Comparison of ENCODE assay signal across 9 mouse cellular contexts in genomic region chr1:135794216-135795134, GRCm38 (mm10). TPM values are rescaled to one million over a fixed set of nuclear protein-coding genes. Genes with fewer than 3 reads are reported as not detected.
DNase-seq lines count a peak whose midpoint lies in the region; ATAC-seq and TF ChIP-seq lines count a peak whose summit lies in the region.
"Had no signal": no experiment of that assay in that cellular context is flagged by ENCODE, and none has a peak within 500 bp of the region (broad histone marks: within the 10 kb centered on the region; RNA-seq: fewer than 3 reads in every experiment).

No protein-coding gene starts in this region.

- peak overlapping the region; percentile 38 for H3K27ac ChIP-seq in heart, adult 2 months
- H3K27ac ChIP-seq in forebrain, embryonic 12.5 days, result no peak overlapping the region
- H3K27ac ChIP-seq in limb, embryonic 14.5 days (replicated peaks; ENCODE audit: low read depth, low read length), result no peak overlapping the region
- no peak overlapping the region for H3K27ac ChIP-seq in midbrain, postnatal 0 days (ENCODE audit: low read depth, low read length)

- no peak for ATAC-seq in forebrain, embryonic 12.5 days (ENCODE audit: low FRiP score)
- peak; percentile 68 for ATAC-seq in limb, embryonic 14.5 days (ENCODE audit: low FRiP score, low read depth)
- ATAC-seq in midbrain, postnatal 0 days (ENCODE audit: low FRiP score), result no peak

- peak overlapping the region; percentile 48; the same call in 1 of the 2 replicates for H3K4me2 ChIP-seq in forebrain, embryonic 12.5 days
- peak overlapping the region; percentile 44; the same call in 1 of the 2 replicates for H3K4me2 ChIP-seq in limb, embryonic 14.5 days (replicated peaks; ENCODE audit: low read depth, low read length, severe bottlenecking)
- H3K4me2 ChIP-seq in midbrain, postnatal 0 days (ENCODE audit: low read depth, low read length, poor library complexity, severe bottlenecking), result peak overlapping the region; percentile 49

- DNase-seq in heart, adult 2 months, result no peak
- no peak for DNase-seq in heart, adult 8-10 months (ENCODE audit: low spot score)
- peak; percentile 22 for DNase-seq in limb, embryonic 14.5 days (ENCODE audit: low spot score)
- no peak for DNase-seq in midbrain, postnatal 0 days (ENCODE audit: low spot score)
- DNase-seq in layer of hippocampus, adult 18-20 months (ENCODE audit: low spot score in 2 of 2), result no peak
- DNase-seq in frontal cortex, postnatal 10 days (ENCODE audit: low spot score in 2 of 2), result no peak
- DNase-seq in adrenal gland, postnatal 10 days, result no peak

- TF ChIP-seq EP300 in heart, adult 2 months (IDR thresholded peaks at IDR 0.05; ENCODE audit: insufficient read depth, low read depth, low read length), result no peak

- H3K27me3 ChIP-seq in heart, adult 2 months (ENCODE audit: control insufficient read depth, insufficient read depth, low read length), result no peaks in the 10 kb centered on the region
- H3K27me3 ChIP-seq in forebrain, embryonic 12.5 days, result peaks cover 43% of the 10 kb centered on the region
- H3K27me3 ChIP-seq in limb, embryonic 14.5 days (ENCODE audit: control insufficient read depth, insufficient read depth, low read length), result no peaks in the 10 kb centered on the region
- H3K27me3 ChIP-seq in midbrain, postnatal 0 days (ENCODE audit: insufficient read depth, low read length), result no peaks in the 10 kb centered on the region

- no peak for TF ChIP-seq POLR2A in heart, adult 2 months (IDR thresholded peaks at IDR 0.05; ENCODE audit: insufficient read depth, low read depth, low read length)
- no peak for TF ChIP-seq POLR2A in limb, embryonic 14.5 days (IDR thresholded peaks at IDR 0.05; ENCODE audit: borderline replicate concordance, extremely low read depth, insufficient read depth, insufficient read length)

- no peak for TF ChIP-seq CTCF in heart, adult 2 months (IDR thresholded peaks at IDR 0.05)
- TF ChIP-seq CTCF in midbrain, postnatal 0 days (IDR thresholded peaks at IDR 0.05), result no peak

- H3K4me1 ChIP-seq in heart, adult 2 months (ENCODE audit: control insufficient read depth, insufficient read depth, low read length), result peaks cover 2% of the 10 kb centered on the region; the same call in 1 of the 2 replicates
- H3K4me1 ChIP-seq in forebrain, embryonic 12.5 days, result peaks cover 18% of the 10 kb centered on the region
- peaks cover 22% of the 10 kb centered on the region for H3K4me1 ChIP-seq in limb, embryonic 14.5 days (ENCODE audit: control insufficient read depth, insufficient read depth, low read length)
- no peaks in the 10 kb centered on the region; the same call in 1 of the 2 replicates for H3K4me1 ChIP-seq in midbrain, postnatal 0 days (ENCODE audit: insufficient read depth, low read length)

- H3K79me2 ChIP-seq in heart, adult 2 months (replicated peaks; ENCODE audit: control insufficient read depth, insufficient read depth, low read length), result no peaks in the 10 kb centered on the region

- peak overlapping the region; percentile 23; the same call in 1 of the 2 replicates for H3K9ac ChIP-seq in heart, adult 2 months (ENCODE audit: low read depth, low read length)
- no peak overlapping the region for H3K9ac ChIP-seq in forebrain, embryonic 12.5 days
- H3K9ac ChIP-seq in limb, embryonic 14.5 days (ENCODE audit: low read depth, low read length, severe bottlenecking), result no peak overlapping the region
- H3K9ac ChIP-seq in midbrain, postnatal 0 days (replicated peaks; ENCODE audit: low read length, poor library complexity, severe bottlenecking), result no peak overlapping the region

- H3K9me3 ChIP-seq in forebrain, embryonic 12.5 days, result no peaks in the 10 kb centered on the region
- no peaks in the 10 kb centered on the region for H3K9me3 ChIP-seq in limb, embryonic 14.5 days (ENCODE audit: control insufficient read depth, low read length)
- no peaks in the 10 kb centered on the region for H3K9me3 ChIP-seq in midbrain, postnatal 0 days (ENCODE audit: low read length)

- peak overlapping the region; percentile 36 for H3K4me3 ChIP-seq in heart, adult 2 months
- no peak overlapping the region for H3K4me3 ChIP-seq in forebrain, embryonic 12.5 days (replicated peaks)
- H3K4me3 ChIP-seq in limb, embryonic 14.5 days (replicated peaks; ENCODE audit: low read length), result no peak overlapping the region
- H3K4me3 ChIP-seq in midbrain, postnatal 0 days (ENCODE audit: low read depth, low read length), result no peak overlapping the region
- H3K4me3 ChIP-seq: erythroblast, embryonic 14.5 days had no signal

- 29% methylated on average over 20 of the region's 20 CpGs for WGBS in heart, adult 2 months
- WGBS in forebrain, embryonic 12.5 days, result 48% methylated on average over 20 of the region's 20 CpGs
- WGBS in limb, embryonic 14.5 days, result 33% methylated on average over 20 of the region's 20 CpGs
- WGBS in midbrain, postnatal 0 days, result 29% methylated on average over 20 of the region's 20 CpGs

- no peaks in the 10 kb centered on the region for H3K36me3 ChIP-seq in heart, adult 2 months (ENCODE audit: control insufficient read depth, insufficient read depth, low read length)
- no peaks in the 10 kb centered on the region for H3K36me3 ChIP-seq in forebrain, embryonic 12.5 days (replicated peaks)
- no peaks in the 10 kb centered on the region for H3K36me3 ChIP-seq in limb, embryonic 14.5 days (ENCODE audit: control insufficient read depth, insufficient read depth, low read length)
- H3K36me3 ChIP-seq in midbrain, postnatal 0 days (ENCODE audit: insufficient read depth, low read length), result no peaks in the 10 kb centered on the region

- intact Hi-C loops in heart, adult 2 months (cut with DNase I), result no loop called here

RNA-seq across cellular contexts. Expression of gene Tnni1, which starts 15.2 kb away (rescaled TPM):
- total RNA-seq in heart, adult 2 months (2021), result 1 to 10 TPM in 1 of 2 experiments, under 1 TPM in 1; 0.84 to 1.1 TPM
- polyA plus RNA-seq in heart, adult 2 months (2012; rRNA removed), result 1.3 and 2.5 TPM in 2 replicates
- 1 to 10 TPM in 2 of 4 experiments, under 1 TPM in 2; 0.44 to 2.4 (median 1.1) TPM for total RNA-seq in heart, adult 8-10 months (2022)
- polyA plus RNA-seq in forebrain, embryonic 12.5 days (2016; fragmentation: Nextera tagmentation; extraction: Ambion mirVana), result 0.85 and 1.4 TPM in 2 replicates
- 349 and 357 TPM in 2 replicates for polyA plus RNA-seq in limb, embryonic 14.5 days (2012; rRNA removed)
- polyA plus RNA-seq in limb, embryonic 14.5 days (2014; fragmentation: Nextera tagmentation; extraction: Ambion mirVana), result 300 and 419 TPM in 2 replicates
- total RNA-seq in midbrain, postnatal 0 days (2014; rRNA removed), result 2.2 TPM in 1 of 2 replicates, not detected in the other
- polyA plus RNA-seq in midbrain, postnatal 0 days (2015; fragmentation: Nextera tagmentation; extraction: Ambion mirVana), result 0.57 and 0.70 TPM in 2 replicates
- total RNA-seq in layer of hippocampus, adult 18-20 months (2021), result 1 to 10 TPM; 1.2 to 1.5 TPM
- 10 to 100 TPM in 1 of 2 experiments, 1 to 10 TPM in 1; 7.7 to 41.7 TPM for total RNA-seq in adrenal gland, postnatal 10 days (2021)
- polyA plus RNA-seq: erythroblast, embryonic 14.5 days had no signal

RNA-seq across cellular contexts. Expression of gene Lad1, which starts 23.9 kb away (rescaled TPM):
- total RNA-seq in heart, adult 2 months (2021), result 1 to 10 TPM; 7.2 to 7.3 TPM
- 13.2 and 16.2 TPM in 2 replicates for polyA plus RNA-seq in heart, adult 2 months (2012; rRNA removed)
- total RNA-seq in heart, adult 8-10 months (2022), result 1 to 10 TPM; 5.0 to 8.6 (median 5.5) TPM
- 0.84 and 0.87 TPM in 2 replicates for polyA plus RNA-seq in forebrain, embryonic 12.5 days (2016; fragmentation: Nextera tagmentation; extraction: Ambion mirVana)
- polyA plus RNA-seq in limb, embryonic 14.5 days (2012; rRNA removed), result 10.9 and 12.2 TPM in 2 replicates
- polyA plus RNA-seq in limb, embryonic 14.5 days (2014; fragmentation: Nextera tagmentation; extraction: Ambion mirVana), result 20.9 and 25.9 TPM in 2 replicates
- 0.90 and 1.9 TPM in 2 replicates for total RNA-seq in midbrain, postnatal 0 days (2014; rRNA removed)
- polyA plus RNA-seq in midbrain, postnatal 0 days (2015; fragmentation: Nextera tagmentation; extraction: Ambion mirVana), result 0.56 and 0.64 TPM in 2 replicates
- total RNA-seq in layer of hippocampus, adult 18-20 months (2021), result 1 to 10 TPM; 1.0 to 1.3 TPM
- total RNA-seq in adrenal gland, postnatal 10 days (2021), result under 1 TPM; 0.21 TPM
- polyA plus RNA-seq: erythroblast, embryonic 14.5 days had no signal

RNA-seq across cellular contexts. Expression of gene Phlda3, which starts 28.6 kb away (rescaled TPM):
- total RNA-seq in heart, adult 2 months (2021), result 10 to 100 TPM in 1 of 2 experiments, 1 to 10 TPM in 1; 8.4 to 11.5 TPM
- polyA plus RNA-seq in heart, adult 2 months (2012; rRNA removed), result 23.3 and 36.8 TPM in 2 replicates
- total RNA-seq in heart, adult 8-10 months (2022), result 10 to 100 TPM in 1 of 4 experiments, 1 to 10 TPM in 3; 7.2 to 12.7 (median 8.4) TPM
- polyA plus RNA-seq in forebrain, embryonic 12.5 days (2016; fragmentation: Nextera tagmentation; extraction: Ambion mirVana), result 14.8 and 16.9 TPM in 2 replicates
- polyA plus RNA-seq in limb, embryonic 14.5 days (2012; rRNA removed), result 60.6 and 69.1 TPM in 2 replicates
- polyA plus RNA-seq in limb, embryonic 14.5 days (2014; fragmentation: Nextera tagmentation; extraction: Ambion mirVana), result 85.1 and 87.4 TPM in 2 replicates
- 45.1 and 54.4 TPM in 2 replicates for total RNA-seq in midbrain, postnatal 0 days (2014; rRNA removed)
- 48.5 and 48.9 TPM in 2 replicates for polyA plus RNA-seq in midbrain, postnatal 0 days (2015; fragmentation: Nextera tagmentation; extraction: Ambion mirVana)
- 10 to 100 TPM; 13.2 to 13.9 TPM for total RNA-seq in layer of hippocampus, adult 18-20 months (2021)
- total RNA-seq in adrenal gland, postnatal 10 days (2021), result 10 to 100 TPM; 42.9 to 82.7 TPM

RNA-seq across cellular contexts. Expression of gene Tnnt2, which starts 41.7 kb away (rescaled TPM):
- total RNA-seq in heart, adult 2 months (2021), result 1,000 to 10,000 TPM; 8,290 to 9,301 TPM
- 3,392 and 4,661 TPM in 2 replicates for polyA plus RNA-seq in heart, adult 2 months (2012; rRNA removed)
- over 10,000 TPM in 2 of 4 experiments, 1,000 to 10,000 TPM in 2; 8,821 to 11,650 (median 10,060) TPM for total RNA-seq in heart, adult 8-10 months (2022)
- polyA plus RNA-seq in forebrain, embryonic 12.5 days (2016; fragmentation: Nextera tagmentation; extraction: Ambion mirVana), result 1.5 TPM in 2 replicates
- 44.5 and 108 TPM in 2 replicates for polyA plus RNA-seq in limb, embryonic 14.5 days (2012; rRNA removed)
- 78.3 and 104 TPM in 2 replicates for polyA plus RNA-seq in limb, embryonic 14.5 days (2014; fragmentation: Nextera tagmentation; extraction: Ambion mirVana)
- total RNA-seq in midbrain, postnatal 0 days (2014; rRNA removed), result 0.52 and 1.0 TPM in 2 replicates
- polyA plus RNA-seq in midbrain, postnatal 0 days (2015; fragmentation: Nextera tagmentation; extraction: Ambion mirVana), result 0.51 and 1.3 TPM in 2 replicates
- 1 to 10 TPM; 1.7 to 2.0 TPM for total RNA-seq in layer of hippocampus, adult 18-20 months (2021)
- 1 to 10 TPM; 2.6 to 5.1 TPM for total RNA-seq in adrenal gland, postnatal 10 days (2021)
- polyA plus RNA-seq: erythroblast, embryonic 14.5 days had no signal
